Mouse (Mus musculus) ES-E14 (cell line): ENCODE data around the gene Slc6a5. TPM values are rescaled to one million over a fixed set of nuclear protein-coding genes. Genes with fewer than 3 reads are reported as not detected.
A peak's percentile ranks its signal among the peaks of the same experiment; 100 is the strongest.

Source experiments
- DNase-seq: peaks from one replicate; pipeline ENCODE4 v3.0.0-alpha.2; 2013; ENCODE audit warnings: low read depth, low spot score
- H3K27ac ChIP-seq: 2 replicates; pipeline ENCODE4 v1.5.1; 2012; ENCODE audit warnings: low read depth, mild to moderate bottlenecking, low read length, moderate library complexity, mixed read lengths; ENCODE audit not compliant: poor library complexity, insufficient read depth, severe bottlenecking
- H3K36me3 ChIP-seq: 2 replicates; pipeline ENCODE4 v1.6.1; 2012; ENCODE audit warnings: mild to moderate bottlenecking, low read length, moderate library complexity, mixed read lengths; ENCODE audit not compliant: control insufficient read depth, poor library complexity, insufficient read depth, severe bottlenecking
- H3K4me1 ChIP-seq, 2 experiments: fragments of 150-350 bp in 1 of 2; sonication (generic) in 1 of 2; 2 replicates each; pipeline ENCODE4 v1.6.1; 2012; ENCODE audit warnings: low read length in 2 of 2, mild to moderate bottlenecking in 1 of 2, mixed read lengths in 1 of 2; ENCODE audit not compliant: control insufficient read depth in 2 of 2, insufficient read depth in 2 of 2, poor library complexity in 1 of 2
- H3K4me3 ChIP-seq, 2 experiments: fragments of 150-350 bp in 1 of 2; sonication (generic) in 1 of 2; 2 replicates each; pipeline ENCODE4 v1.5.1; 2012; ENCODE audit warnings: low read length in 2 of 2, low read depth in 1 of 2, mild to moderate bottlenecking in 1 of 2, mixed read lengths in 1 of 2; ENCODE audit not compliant: insufficient read depth in 1 of 2, poor library complexity in 1 of 2, severe bottlenecking in 1 of 2
- H3K9ac ChIP-seq: 2 replicates; pipeline ENCODE4 v1.6.1; 2012; ENCODE audit warnings: low read depth, mild to moderate bottlenecking, low read length, mixed read lengths; ENCODE audit not compliant: poor library complexity, insufficient read depth, severe bottlenecking
- H3K9me3 ChIP-seq: fragments of 150-350 bp; sonication (generic); 2 replicates; pipeline ENCODE4 v1.6.1; 2012; ENCODE audit warnings: low read depth, mild to moderate bottlenecking, low read length; ENCODE audit not compliant: control insufficient read depth, insufficient read depth
- CHD2 ChIP-seq: IDR thresholded peaks from 2 replicates; pipeline ENCODE4 v1.6.1; 2014; ENCODE audit warnings: mild to moderate bottlenecking, low read depth, low read length, inconsistent platforms
- HCFC1 ChIP-seq: IDR thresholded peaks from 2 replicates; pipeline ENCODE4 v1.6.1; 2012; ENCODE audit warnings: low read length, inconsistent platforms, borderline replicate concordance; ENCODE audit not compliant: insufficient read depth
- MAFK ChIP-seq: IDR thresholded peaks from 2 replicates; pipeline ENCODE4 v1.6.1; 2014; ENCODE audit warnings: mild to moderate bottlenecking, low read depth, low read length, inconsistent platforms; ENCODE audit not compliant: insufficient read depth
- ZC3H11A ChIP-seq: IDR thresholded peaks from 2 replicates; pipeline ENCODE4 v1.6.1; 2012; ENCODE audit warnings: low read depth, mild to moderate bottlenecking, inconsistent platforms, low read length, borderline replicate concordance
- ZNF384 ChIP-seq: IDR thresholded peaks from 2 replicates; pipeline ENCODE4 v1.6.1; 2012; ENCODE audit warnings: low read depth, low read length, inconsistent platforms
- in situ Hi-C, 2 experiments: fragments of 600-800 bp; cut with MboI; formaldehyde crosslinking; loops; one replicate each; pipeline ENCODE4 v1.15.1; 2025; ENCODE audit warnings: low sequenced_read_pairs in 2 of 2, inconsistent platforms in 1 of 2; ENCODE audit not compliant: unreplicated experiment in 2 of 2
- total RNA-seq: library from RNA; depleted of rRNA; stranded (reverse); fragments of 300-350 nt; gene quantifications from 2 replicates; pipeline ENCODE4 v1.2.3, GENCODE M21; 2012; rRNA removed

Gene Slc6a5
- total RNA-seq = 0.32 and 0.36 TPM in 2 replicates

- no peaks in the 10 kb centered on the region for H3K36me3 ChIP-seq
- no peak within 1 kb of the TSS for H3K9ac ChIP-seq
- peak within 1 kb of the TSS; percentile 25 to 41; a peak in 1 of 4 replicates for H3K4me3 ChIP-seq
- no peak for DNase-seq
- TF ChIP-seq ZC3H11A = no peak
- no peak for TF ChIP-seq MAFK
- no peak for TF ChIP-seq CHD2
- no peaks in the 10 kb centered on the region for H3K9me3 ChIP-seq
- H3K27ac ChIP-seq = no peak within 1 kb of the TSS
- peaks cover 0 to 15% of the 10 kb centered on the region in 2 experiments; a peak in 2 of 4 replicates for H3K4me1 ChIP-seq
- in situ Hi-C loops = loop anchor here in 1 of 2 experiments (25.0 kb wide), 1 partner anchor 273 kb away; the partner anchor contains the start of gene Dbx1
Measured at GRCm38 (mm10) chr7:49909850-49910249, at the start of gene Slc6a5. Slc6a5 (plus strand) TSS chr7:49910146.

- DNase-seq = no peak
- no peaks in the 10 kb centered on the region for H3K9me3 ChIP-seq
- no peak overlapping the region for H3K9ac ChIP-seq
- H3K4me3 ChIP-seq = no peak overlapping the region
- TF ChIP-seq HCFC1 (no peak), ZC3H11A (no peak), CHD2 (no peak), MAFK (no peak), ZNF384 (no peak)
- in situ Hi-C loops = no loop called here
- peaks cover 2 to 6% of the 10 kb centered on the region in 2 experiments; a peak in 2 of 4 replicates for H3K4me1 ChIP-seq
- no peak overlapping the region for H3K27ac ChIP-seq
- H3K36me3 ChIP-seq = peaks cover 12% of the 10 kb centered on the region
Measured at GRCm38 (mm10) chr7:49861196-49861595, 48.8 kb upstream of the Slc6a5 start.

- no peaks in the 10 kb centered on the region for H3K9me3 ChIP-seq
- no peak for DNase-seq
- no peak overlapping the region for H3K9ac ChIP-seq
- in situ Hi-C loops = no loop called here
- TF ChIP-seq CHD2 = no peak
- TF ChIP-seq ZC3H11A = no peak
- TF ChIP-seq MAFK = peak; percentile 97
- H3K27ac ChIP-seq = no peak overlapping the region
- H3K4me1 ChIP-seq = peaks cover 2% of the 10 kb centered on the region in 2 experiments; a peak in 1 of 4 replicates
- H3K4me3 ChIP-seq = no peak overlapping the region
- peaks cover 6% of the 10 kb centered on the region; the same call in 1 of the 2 replicates for H3K36me3 ChIP-seq
Measured at GRCm38 (mm10) chr7:49863753-49864152, 46.2 kb upstream of the Slc6a5 start.

GRCm38 (mm10) chr7:49869656-49870055 is 40.3 kb upstream of the Slc6a5 start:
- Histone ChIP-seq H3K9ac (no peak overlapping the region), H3K9me3 (no peaks in the 10 kb centered on the region), H3K27ac (no peak overlapping the region), H3K4me1 (no peaks in the 10 kb centered on the region), H3K4me3 (no peak overlapping the region), H3K36me3 (no peaks in the 10 kb centered on the region)
- DNase-seq = no peak
- TF ChIP-seq MAFK (no peak), HCFC1 (no peak), ZC3H11A (no peak), CHD2 (no peak), ZNF384 (no peak)
- in situ Hi-C loops = no loop called here

GRCm38 (mm10) chr7:49870276-49870675 is 39.7 kb upstream of the Slc6a5 start:
- no peak overlapping the region for H3K4me3 ChIP-seq
- no peak overlapping the region for H3K27ac ChIP-seq
- TF ChIP-seq HCFC1 (no peak), ZC3H11A (no peak), MAFK (no peak), ZNF384 (no peak), CHD2 (no peak)
- H3K36me3 ChIP-seq = no peaks in the 10 kb centered on the region
- no peaks in the 10 kb centered on the region for H3K4me1 ChIP-seq
- no peak for DNase-seq
- H3K9me3 ChIP-seq = no peaks in the 10 kb centered on the region
- in situ Hi-C loops = no loop called here
- H3K9ac ChIP-seq = no peak overlapping the region
